Mouse (Mus musculus) heart, adult 2 months (tissue): ENCODE data around the gene Nudt15. TPM values are rescaled to one million over a fixed set of nuclear protein-coding genes. Genes with fewer than 3 reads are reported as not detected.
A peak's percentile ranks its signal among the peaks of the same experiment; 100 is the strongest.

Experiments
- DNase-seq, 2 experiments: peaks; one replicate each; pipeline ENCODE4 v3.0.0; 2021
- H3K27ac ChIP-seq: fragments of 200-600 bp; 2 replicates; pipeline ENCODE4 v1.8.1; 2022
- H3K27me3 ChIP-seq: fragments of 200-500 bp; 2 replicates; pipeline ENCODE4 v1.6.1; 2012; ENCODE audit warnings: mild to moderate bottlenecking, low read length, inconsistent platforms, mixed read lengths; ENCODE audit not compliant: control insufficient read depth, insufficient read depth
- H3K36me3 ChIP-seq: fragments of 200-500 bp; 2 replicates; pipeline ENCODE4 v1.6.1; 2012; ENCODE audit warnings: low read length, inconsistent platforms; ENCODE audit not compliant: control insufficient read depth, insufficient read depth
- H3K4me1 ChIP-seq: fragments of 200-500 bp; 2 replicates; pipeline ENCODE4 v1.6.1; 2011; ENCODE audit warnings: low read length; ENCODE audit not compliant: control insufficient read depth, insufficient read depth
- H3K4me3 ChIP-seq: fragments of 200-600 bp; 2 replicates; pipeline ENCODE4 v1.8.1; 2022
- H3K79me2 ChIP-seq: fragments of 200-500 bp; replicated peaks from 2 replicates; pipeline ENCODE4 v1.6.1; 2012; ENCODE audit warnings: mild to moderate bottlenecking, inconsistent platforms, low read length, moderate library complexity, mixed read lengths; ENCODE audit not compliant: control insufficient read depth, insufficient read depth
- H3K9ac ChIP-seq: fragments of 200-500 bp; 2 replicates; pipeline ENCODE4 v1.6.1; 2012; ENCODE audit warnings: low read depth, mild to moderate bottlenecking, control low read depth, inconsistent platforms, low read length, mixed read lengths
- CTCF ChIP-seq: fragments of 200-600 bp; IDR thresholded peaks from 2 replicates; pipeline ENCODE4 v1.8.1; 2022; ENCODE audit warnings: antibody characterized with exemption, mild to moderate bottlenecking, moderate library complexity
- EP300 ChIP-seq: fragments of 200-500 bp; IDR thresholded peaks from 2 replicates; pipeline ENCODE4 v1.6.1; 2011; ENCODE audit warnings: low read depth, low read length, control low read depth; ENCODE audit not compliant: insufficient read depth
- POLR2A ChIP-seq: fragments of 200-500 bp; IDR thresholded peaks from 2 replicates; pipeline ENCODE4 v1.6.1; 2011; ENCODE audit warnings: mild to moderate bottlenecking, low read depth, low read length, control low read depth; ENCODE audit not compliant: insufficient read depth
- WGBS: fragments of 180-500 bp; shearing (Covaris S2); methylation state at CpG from one replicate; pipeline ENCODE4 v1.1.7; 2018; 5-methylcytosine and 5-hydroxymethylcytosine counted together
- intact Hi-C: fragments of 180-260 bp; cut with DNase I; formaldehyde crosslinking; loops from one replicate; pipeline ENCODE4 v1.15.1; 2025
- polyA plus RNA-seq: library from polyadenylated mRNA; depleted of rRNA; stranded (reverse); fragments of >200 nt; gene quantifications from 2 replicates; pipeline ENCODE4 v1.2.3, GENCODE M21; 2012
- total RNA-seq, 2 experiments: library from RNA; stranded (reverse); gene quantifications; 2 replicates each; pipeline ENCODE4 v1.2.3; 2021

Gene Nudt15
- total and polyA plus RNA-seq, 3 experiments, result 3.2 to 8.6 (median 7.3) TPM

GRCm38 (mm10) chr14:73479771-73480170, 68.3 kb downstream of the Nudt15 start:
- no peak for DNase-seq
- H3K9ac ChIP-seq, result no peak overlapping the region
- 73% methylated on average over 1 of the region's 1 CpGs for WGBS
- H3K79me2 ChIP-seq, result no peaks in the 10 kb centered on the region
- H3K4me1 ChIP-seq, result peaks cover 13% of the 10 kb centered on the region
- no peak overlapping the region for H3K4me3 ChIP-seq
- no peak for TF ChIP-seq EP300
- no peak for TF ChIP-seq CTCF
- no peak for TF ChIP-seq POLR2A
- no peak overlapping the region for H3K27ac ChIP-seq
- H3K27me3 ChIP-seq, result no peaks in the 10 kb centered on the region
- intact Hi-C loops, result loop anchor here (5.0 kb wide), 1 partner anchor 372 kb away; no protein-coding TSS in a partner anchor
- no peaks in the 10 kb centered on the region; the same call in 1 of the 2 replicates for H3K36me3 ChIP-seq

GRCm38 (mm10) chr14:73478321-73478720, 69.7 kb downstream of the Nudt15 start:
- peaks cover 6% of the 10 kb centered on the region for H3K36me3 ChIP-seq
- TF ChIP-seq POLR2A (no peak), EP300 (no peak), CTCF (no peak)
- H3K4me1 ChIP-seq, result peaks cover 23% of the 10 kb centered on the region
- no peaks in the 10 kb centered on the region for H3K27me3 ChIP-seq
- H3K27ac ChIP-seq, result no peak overlapping the region
- no peak overlapping the region for H3K9ac ChIP-seq
- WGBS, result 89% methylated on average over 3 of the region's 3 CpGs
- no peaks in the 10 kb centered on the region for H3K79me2 ChIP-seq
- no peak for DNase-seq
- no peak overlapping the region for H3K4me3 ChIP-seq
- intact Hi-C loops, result loop anchor here (5.0 kb wide), 1 partner anchor 371 kb away; no protein-coding TSS in a partner anchor

- TF ChIP-seq EP300, result 0 out of 2 replicates have a peak, but pooled peaks have one; percentile 52
- TF ChIP-seq POLR2A, result no peak
- no peak for TF ChIP-seq CTCF
- peak; percentile 35 to 41 for DNase-seq
- no peaks in the 10 kb centered on the region for H3K79me2 ChIP-seq
- peak overlapping the region; percentile 88 for H3K27ac ChIP-seq
- peaks cover 6% of the 10 kb centered on the region for H3K36me3 ChIP-seq
- H3K4me1 ChIP-seq, result peaks cover 23% of the 10 kb centered on the region
- H3K4me3 ChIP-seq, result no peak overlapping the region
- no peaks in the 10 kb centered on the region for H3K27me3 ChIP-seq
- H3K9ac ChIP-seq, result no peak overlapping the region
- 59% methylated on average over 10 of the region's 10 CpGs for WGBS
- intact Hi-C loops, result loop anchor here (1.0 to 5.0 kb wide), 2 partner anchors 30 to 370 kb away; no protein-coding TSS in a partner anchor
Observed at GRCm38 (mm10) chr14:73477077-73477476, 71.0 kb downstream of the Nudt15 start.

GRCm38 (mm10) chr14:73476361-73476934, 71.6 kb downstream of the Nudt15 start:
- peak overlapping the region; percentile 88 for H3K27ac ChIP-seq
- DNase-seq, result peak in 1 of 2 experiments; percentile 51
- H3K4me3 ChIP-seq, result no peak overlapping the region
- TF ChIP-seq CTCF, result no peak
- 0 out of 2 replicates have a peak, but pooled peaks have one; percentile 7 for TF ChIP-seq EP300
- TF ChIP-seq POLR2A, result no peak
- H3K36me3 ChIP-seq, result peaks cover 6% of the 10 kb centered on the region
- WGBS, result 68% methylated on average over 8 of the region's 8 CpGs
- intact Hi-C loops, result loop anchor here (5.0 kb wide), 1 partner anchor 369 kb away; no protein-coding TSS in a partner anchor
- no peaks in the 10 kb centered on the region for H3K79me2 ChIP-seq
- peaks cover 23% of the 10 kb centered on the region for H3K4me1 ChIP-seq
- H3K27me3 ChIP-seq, result no peaks in the 10 kb centered on the region
- no peak overlapping the region for H3K9ac ChIP-seq

- peak overlapping the region; percentile 25; the same call in 1 of the 2 replicates for H3K4me3 ChIP-seq
- peaks cover 23% of the 10 kb centered on the region for H3K4me1 ChIP-seq
- no peaks in the 10 kb centered on the region for H3K27me3 ChIP-seq
- DNase-seq, result peak; percentile 55 to 72
- no peak overlapping the region for H3K9ac ChIP-seq
- peaks cover 6% of the 10 kb centered on the region for H3K36me3 ChIP-seq
- intact Hi-C loops, result loop anchor here (2.0 to 5.0 kb wide), 2 partner anchors 91 to 368 kb away; partner anchors contain the start of gene Itm2b
- peak; percentile 47; the same call in 1 of the 2 replicates for TF ChIP-seq POLR2A
- peak; percentile 86 for TF ChIP-seq EP300
- no peak for TF ChIP-seq CTCF
- 34% methylated on average over 7 of the region's 7 CpGs for WGBS
- H3K27ac ChIP-seq, result peak overlapping the region; percentile 88
- H3K79me2 ChIP-seq, result no peaks in the 10 kb centered on the region
Observed at GRCm38 (mm10) chr14:73475506-73475905, 72.5 kb downstream of the Nudt15 start.

GRCm38 (mm10) chr14:73474636-73475093, 73.4 kb downstream of the Nudt15 start:
- H3K36me3 ChIP-seq, result peaks cover 6% of the 10 kb centered on the region
- intact Hi-C loops, result loop anchor here (1.0 to 5.0 kb wide), 3 partner anchors 90 to 367 kb away; partner anchors contain the start of gene Itm2b
- DNase-seq, result peak in 1 of 2 experiments; percentile 39
- H3K27ac ChIP-seq, result peak overlapping the region; percentile 88
- H3K27me3 ChIP-seq, result no peaks in the 10 kb centered on the region
- H3K4me3 ChIP-seq, result no peak overlapping the region
- TF ChIP-seq CTCF (peak; percentile 91), POLR2A (0 out of 2 replicates have a peak, but pooled peaks have one; percentile 19), EP300 (no peak)
- H3K4me1 ChIP-seq, result peaks cover 23% of the 10 kb centered on the region
- 5% methylated on average over 7 of the region's 7 CpGs for WGBS
- H3K9ac ChIP-seq, result peak overlapping the region; percentile 25
- no peaks in the 10 kb centered on the region for H3K79me2 ChIP-seq
